Mouse (Mus musculus): Measurements from ENCODE around the gene Prkaca.

The Prkaca gene

DNA sequence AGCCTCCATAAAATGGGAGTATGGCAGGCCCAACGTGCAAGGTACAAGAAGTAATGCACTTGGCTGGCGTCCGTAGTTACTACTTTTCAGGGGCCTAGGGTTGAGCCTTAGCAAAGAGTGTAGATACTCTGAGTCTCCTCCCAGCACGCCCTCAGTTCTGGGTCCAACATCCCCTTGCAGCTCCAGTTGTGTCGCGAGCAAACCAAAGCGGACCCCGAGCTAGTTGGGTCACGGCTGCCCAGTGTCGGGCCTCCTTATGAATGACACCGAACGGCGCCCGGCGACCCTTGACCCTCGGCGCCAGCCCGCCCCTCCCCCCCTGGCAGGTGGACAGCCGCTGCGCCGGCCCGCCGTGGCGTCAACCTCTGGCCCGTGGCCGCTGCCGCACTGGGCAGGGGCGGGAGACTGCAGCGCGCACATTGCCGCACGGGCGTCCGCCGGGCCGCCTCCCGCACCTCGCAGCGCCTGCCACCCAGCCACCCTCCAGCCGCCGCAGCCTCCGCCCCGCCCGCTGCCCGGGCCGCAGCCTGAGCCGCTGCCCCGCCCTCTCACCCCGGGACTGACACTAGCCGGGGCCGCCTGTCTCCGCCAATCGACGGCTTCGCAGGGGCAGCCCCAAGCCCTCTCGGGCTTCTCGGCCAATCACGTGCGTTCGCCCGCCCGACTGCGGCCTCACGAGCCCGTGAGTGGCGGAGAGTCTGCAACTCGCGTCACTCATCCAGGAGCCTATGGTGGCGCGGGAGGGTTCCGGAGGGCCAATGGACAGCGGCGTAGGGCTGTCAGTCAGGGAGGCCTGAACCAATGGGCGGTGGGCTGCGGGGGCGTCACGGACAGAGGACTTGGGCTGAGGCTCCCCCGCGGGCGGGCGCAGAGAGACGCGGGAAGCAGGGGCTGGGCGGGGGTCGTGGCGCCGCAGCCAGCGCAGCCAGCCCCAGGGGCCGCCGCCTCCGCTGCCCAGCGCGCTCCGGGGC lies at the start of gene Prkaca:
Gene Prkaca, plus strand, starts transcription at position 844 of the 971 bp plus-strand sequence.
- DNase-seq (ENCODE audit: low spot score in 2 of 2) = peak; percentile 100

DNA sequence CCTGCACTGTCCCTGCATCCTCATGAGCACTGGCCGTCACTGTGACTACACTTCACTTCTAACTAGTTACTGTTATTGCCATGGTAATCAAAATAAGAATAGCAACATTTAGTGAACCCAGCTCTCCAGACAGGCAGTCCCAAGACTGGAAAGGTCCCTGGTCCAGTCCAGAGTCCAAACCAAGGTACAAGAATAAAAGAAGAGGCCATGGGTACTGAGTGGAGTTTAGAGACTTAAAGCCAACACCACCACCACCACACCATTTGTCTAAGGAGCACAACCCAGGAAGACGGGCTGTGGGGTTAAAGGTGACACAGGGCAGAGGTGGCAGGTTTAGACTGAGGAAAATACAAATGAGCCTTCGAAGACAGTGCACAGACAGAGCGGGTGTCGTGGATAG lies 48.2 kb upstream of the Prkaca start:
- no peak for DNase-seq (ENCODE audit: low spot score in 2 of 2)

DNA sequence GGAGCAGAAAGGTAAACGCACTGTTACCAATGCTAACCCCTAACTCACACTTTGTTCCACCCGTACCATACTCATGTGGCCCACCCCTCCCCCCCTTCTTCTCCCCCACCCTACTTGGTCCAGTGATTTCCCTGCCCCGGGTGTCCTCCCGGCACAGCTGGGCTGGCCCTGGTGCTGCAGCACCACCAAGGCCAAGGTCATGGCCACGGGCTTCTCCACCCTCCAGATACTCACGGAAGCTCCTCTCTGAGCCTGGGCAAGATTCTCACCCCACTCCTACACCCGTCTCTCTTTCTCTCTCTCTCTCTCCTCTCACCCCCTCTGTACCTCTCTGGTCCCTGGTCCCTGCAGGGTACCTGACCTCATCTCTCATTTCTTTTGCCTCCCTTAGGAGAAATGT lies 46.5 kb upstream of the Prkaca start:
- DNase-seq (ENCODE audit: low spot score in 2 of 2) = no peak

DNA sequence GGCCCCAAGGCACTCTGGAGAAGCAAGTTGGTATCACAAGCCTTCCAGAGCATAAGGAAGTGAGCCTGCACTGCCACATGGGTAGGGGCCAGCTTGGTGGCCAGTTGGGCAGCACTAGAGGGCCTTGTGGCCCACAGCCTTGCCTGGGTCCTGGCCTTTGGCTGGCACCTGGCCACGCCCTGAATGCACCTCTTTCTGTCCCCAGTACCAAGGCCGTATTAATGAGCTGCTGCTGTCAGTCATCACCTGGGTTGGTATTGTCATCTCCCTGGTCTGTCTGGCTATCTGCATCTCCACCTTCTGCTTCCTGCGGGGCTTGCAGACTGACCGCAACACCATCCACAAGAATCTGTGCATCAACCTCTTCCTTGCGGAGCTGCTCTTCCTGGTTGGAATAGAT lies 38.6 kb upstream of the Prkaca start:
- no peak for DNase-seq (ENCODE audit: low spot score in 2 of 2)

DNA sequence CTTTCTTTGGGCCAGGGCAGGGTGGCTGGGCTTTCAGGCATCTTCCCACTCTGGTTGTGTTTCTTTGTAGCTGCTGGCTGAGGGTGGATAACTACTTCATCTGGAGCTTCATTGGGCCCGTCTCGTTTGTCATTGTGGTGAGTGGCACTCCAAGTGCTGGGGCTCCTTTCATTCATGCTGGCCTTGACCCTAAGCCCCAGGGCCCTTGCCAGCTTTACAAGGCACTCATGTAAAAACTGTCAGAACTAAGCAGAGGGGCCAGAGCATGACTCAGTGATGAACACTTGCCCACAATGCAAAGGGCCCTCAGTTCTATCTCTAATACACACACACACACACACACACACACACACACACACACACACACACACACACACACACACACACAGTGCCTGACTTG lies 37.8 kb upstream of the Prkaca start:
- no peak for DNase-seq (ENCODE audit: low spot score in 2 of 2)

DNA sequence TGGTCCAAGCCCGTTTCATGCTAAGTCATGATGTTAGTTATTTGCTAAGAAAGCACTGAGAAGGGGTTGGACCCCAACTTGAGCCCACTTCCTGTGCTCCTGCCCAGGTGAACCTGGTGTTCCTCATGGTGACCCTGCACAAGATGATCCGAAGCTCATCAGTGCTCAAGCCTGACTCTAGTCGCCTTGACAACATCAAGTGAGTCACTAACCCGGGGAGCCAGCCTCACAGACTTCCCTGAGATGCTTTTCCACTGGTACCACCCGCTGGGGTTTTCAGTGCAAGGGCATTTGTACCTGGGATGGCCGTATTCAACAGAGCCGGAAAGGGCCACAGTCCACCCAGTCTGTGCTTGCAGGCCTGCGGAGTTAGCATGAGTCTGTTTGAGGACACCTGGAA lies 37.4 kb upstream of the Prkaca start:
- DNase-seq (ENCODE audit: low spot score in 2 of 2) = peak in 1 of 2 experiments; percentile 20

DNA sequence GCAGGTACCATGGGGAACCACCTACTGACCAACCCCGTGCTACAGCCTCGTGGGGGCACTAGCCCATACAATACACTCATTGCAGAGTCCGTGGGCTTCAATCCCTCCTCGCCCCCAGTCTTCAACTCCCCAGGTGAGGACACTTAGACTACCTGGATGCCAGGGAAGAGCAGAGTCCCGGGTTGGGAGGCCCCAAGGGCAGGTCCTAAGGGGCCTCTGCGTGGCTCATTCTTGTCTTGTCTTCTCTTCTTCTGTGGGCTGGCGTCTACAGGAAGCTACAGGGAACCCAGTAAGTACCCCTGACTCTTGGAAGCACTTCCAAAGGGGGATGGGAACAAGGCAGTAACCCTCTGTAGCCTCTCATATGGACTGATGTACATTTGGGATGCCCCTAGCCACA lies 35.1 kb upstream of the Prkaca start:
- DNase-seq (ENCODE audit: low spot score in 2 of 2) = no peak

DNA sequence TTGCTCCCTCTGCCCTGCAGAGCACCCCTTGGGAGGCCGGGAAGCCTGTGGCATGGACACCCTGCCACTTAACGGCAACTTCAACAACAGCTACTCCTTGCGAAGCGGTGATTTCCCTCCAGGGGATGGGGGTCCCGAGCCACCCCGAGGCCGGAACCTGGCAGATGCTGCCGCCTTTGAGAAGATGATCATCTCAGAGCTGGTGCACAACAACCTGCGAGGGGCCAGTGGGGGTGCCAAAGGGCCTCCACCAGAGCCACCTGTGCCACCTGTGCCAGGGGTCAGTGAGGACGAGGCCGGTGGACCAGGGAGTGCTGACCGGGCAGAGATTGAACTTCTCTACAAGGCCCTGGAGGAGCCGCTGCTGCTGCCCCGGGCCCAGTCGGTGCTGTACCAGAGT lies 34.5 kb upstream of the Prkaca start:
- peak in 1 of 2 experiments; percentile 42 for DNase-seq (ENCODE audit: low spot score in 2 of 2)

DNA sequence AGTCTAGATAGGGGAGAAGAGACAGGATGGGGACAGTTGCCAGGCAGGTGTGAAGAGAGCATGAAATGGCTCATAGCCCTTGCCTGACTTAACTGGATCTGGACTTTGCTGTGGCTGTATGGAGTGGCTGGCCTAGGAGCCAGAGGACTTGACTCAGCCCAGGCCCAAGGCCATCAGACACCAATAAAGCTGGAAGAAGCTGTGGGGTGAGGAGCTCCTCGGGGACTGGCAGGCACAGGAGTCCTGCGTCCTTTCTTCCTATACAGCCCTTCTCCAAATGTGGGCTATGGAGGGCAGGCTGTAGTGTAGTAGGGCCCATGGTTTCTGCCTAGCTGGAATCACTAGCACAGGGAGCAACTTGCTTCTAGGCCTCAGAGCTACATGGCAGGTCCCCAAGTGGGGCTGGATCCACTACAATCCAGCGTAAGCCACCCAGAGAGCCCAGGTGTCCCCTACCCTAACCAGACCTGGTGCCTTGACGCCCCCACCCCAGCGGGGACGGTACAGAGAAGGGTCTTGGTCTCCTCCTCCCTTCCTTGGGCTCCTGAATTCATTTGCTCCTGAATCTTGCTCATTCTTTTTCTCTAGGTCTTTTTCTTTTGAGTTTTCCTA lies 31.6 kb upstream of the Prkaca start:
- peak; percentile 35 to 37 for DNase-seq (ENCODE audit: low spot score in 2 of 2)

DNA sequence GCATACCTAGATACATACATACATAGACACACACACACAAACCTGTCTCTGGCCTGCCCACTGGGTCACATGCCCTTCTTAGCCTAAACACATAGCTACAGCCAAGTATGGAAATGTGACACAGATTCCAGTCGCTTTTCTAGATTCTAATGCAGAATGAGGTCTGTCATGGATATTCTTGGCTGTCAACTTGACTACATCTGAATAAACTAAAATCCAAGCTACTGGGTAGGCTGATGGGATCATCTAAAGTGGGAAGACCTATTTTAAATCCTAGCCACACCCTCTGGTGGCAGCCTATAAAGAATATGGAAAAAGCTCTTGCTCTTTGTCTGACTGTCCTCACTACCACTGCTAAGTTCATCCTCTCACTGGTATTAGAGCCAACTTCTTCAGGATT lies 30.3 kb upstream of the Prkaca start:
- peak; percentile 28 to 53 for DNase-seq (ENCODE audit: low spot score in 2 of 2)

DNA sequence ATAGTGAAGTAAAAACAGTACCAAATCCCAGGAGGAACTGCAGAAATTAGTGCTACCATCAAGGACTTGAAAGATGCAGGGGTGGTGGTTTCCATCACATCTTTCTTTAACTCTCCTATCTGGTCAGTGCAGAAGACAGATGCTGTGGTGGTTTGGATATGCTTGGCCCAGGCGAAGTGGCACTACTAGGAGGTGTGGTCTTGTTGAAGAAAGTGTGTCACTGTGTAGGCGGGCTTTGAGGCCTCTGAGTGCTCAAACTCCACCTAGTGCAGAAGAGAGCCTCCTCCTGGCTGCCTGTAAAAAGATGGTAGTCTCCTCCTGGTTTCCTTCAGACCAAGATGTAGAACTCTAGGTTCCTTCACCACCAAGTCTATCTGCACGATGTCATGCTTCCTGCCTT lies 27.3 kb upstream of the Prkaca start:
- no peak for DNase-seq (ENCODE audit: low spot score in 2 of 2)

DNA sequence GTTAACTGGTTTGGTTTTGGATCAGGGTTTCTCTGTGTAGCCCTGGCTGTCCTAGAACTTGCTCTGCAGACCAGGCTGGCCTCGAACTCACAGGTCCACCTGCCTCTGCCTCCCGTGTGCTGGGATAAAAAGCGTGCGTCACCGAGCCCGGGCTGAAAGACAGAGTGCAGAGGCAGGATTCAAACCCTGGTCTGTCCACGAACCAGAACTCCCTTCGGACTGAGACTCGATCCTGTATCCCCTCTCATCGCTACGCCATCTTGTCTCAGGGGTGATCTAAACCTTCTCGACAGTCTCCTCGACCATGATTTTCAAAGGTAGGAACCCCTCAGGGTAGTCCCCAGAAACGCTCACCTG lies 18.1 kb upstream of the Prkaca start:
- peak in 1 of 2 experiments; percentile 35 for DNase-seq (ENCODE audit: low spot score in 2 of 2)

DNA sequence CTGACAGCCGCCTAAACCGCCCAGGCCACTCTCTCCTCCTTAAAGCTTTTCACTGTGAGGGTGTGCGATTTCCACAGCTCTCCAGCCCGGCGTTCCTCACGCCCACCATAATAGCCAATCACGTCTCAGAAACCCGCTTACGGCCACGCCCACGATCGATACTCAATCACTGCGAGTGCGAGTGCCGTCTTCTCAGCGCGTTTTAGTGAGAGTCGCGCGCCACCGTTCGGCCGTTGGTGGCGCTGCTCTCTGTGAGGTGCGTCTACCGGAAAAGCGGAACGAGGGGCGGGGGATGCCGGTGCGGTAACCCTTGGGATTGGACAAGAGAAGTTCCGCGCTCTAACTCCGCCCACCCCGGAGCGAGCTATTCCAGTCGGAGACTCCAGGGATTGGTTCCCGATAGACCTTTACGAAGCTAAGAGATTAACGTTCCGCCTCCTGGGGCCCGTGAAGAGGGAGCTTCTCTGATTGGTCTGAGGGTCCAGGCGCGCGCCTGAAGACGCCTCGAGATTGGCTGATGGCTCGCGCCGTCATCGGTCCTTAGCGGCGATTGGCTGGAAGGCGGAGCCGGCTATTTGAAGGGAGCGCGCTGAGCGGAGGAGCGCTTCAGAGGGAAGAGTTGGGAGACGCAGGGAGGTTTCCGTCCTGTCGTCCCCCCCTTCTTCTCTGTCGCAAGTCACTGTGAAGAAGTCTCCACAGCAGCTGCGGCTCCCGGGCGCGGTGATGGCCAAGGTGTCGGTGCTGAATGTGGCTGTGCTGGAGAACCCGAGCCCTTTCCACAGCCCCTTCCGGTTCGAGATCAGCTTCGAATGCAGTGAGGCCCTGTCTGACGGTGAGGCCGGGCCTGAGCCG lies 17.5 kb upstream of the Prkaca start, which contains the start of the genes Gm10644 and Asf1b:
Gene Gm10644, minus strand, starts transcription at position 100 of the 852 bp plus-strand sequence.
Gene Asf1b, plus strand, starts transcription at position 402 of the 852 bp plus-strand sequence.
- peak; percentile 99 to 100 for DNase-seq (ENCODE audit: low spot score in 2 of 2)

DNA sequence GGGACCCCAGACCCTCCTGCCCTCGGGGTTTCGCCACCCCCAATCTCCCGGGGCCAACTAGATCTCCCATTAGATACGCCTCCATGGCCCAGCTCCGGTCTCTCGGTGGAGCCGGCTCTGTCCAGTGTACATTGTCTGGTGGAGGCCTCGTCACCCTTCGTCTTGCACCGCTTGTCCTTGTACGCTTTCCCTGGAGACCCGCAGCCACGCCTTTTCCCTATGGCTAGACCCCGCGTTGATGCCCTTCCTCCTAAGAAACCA lies 16.9 kb upstream of the Prkaca start:
- DNase-seq (ENCODE audit: low spot score in 2 of 2) = no peak

DNA sequence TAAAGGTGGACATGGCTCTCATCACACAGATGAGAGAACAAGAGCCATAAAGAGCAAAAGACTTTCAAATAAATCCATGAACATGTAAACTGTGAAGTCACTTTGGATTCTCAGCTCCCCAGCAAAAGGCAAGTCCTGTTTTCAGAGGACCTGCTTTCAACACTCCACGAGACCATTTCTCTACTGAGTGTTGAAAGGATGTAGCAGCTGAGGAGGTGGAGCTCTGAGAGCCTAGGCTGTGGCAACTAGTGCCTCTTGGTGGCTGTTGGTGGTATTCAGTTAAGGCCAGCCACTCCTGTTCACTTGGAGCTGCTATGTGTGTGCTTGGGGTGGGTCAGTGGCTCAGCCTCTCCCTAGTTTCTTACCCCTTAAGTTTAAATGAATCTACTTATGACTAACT lies 16.0 kb upstream of the Prkaca start:
- DNase-seq (ENCODE audit: low spot score in 2 of 2) = no peak

DNA sequence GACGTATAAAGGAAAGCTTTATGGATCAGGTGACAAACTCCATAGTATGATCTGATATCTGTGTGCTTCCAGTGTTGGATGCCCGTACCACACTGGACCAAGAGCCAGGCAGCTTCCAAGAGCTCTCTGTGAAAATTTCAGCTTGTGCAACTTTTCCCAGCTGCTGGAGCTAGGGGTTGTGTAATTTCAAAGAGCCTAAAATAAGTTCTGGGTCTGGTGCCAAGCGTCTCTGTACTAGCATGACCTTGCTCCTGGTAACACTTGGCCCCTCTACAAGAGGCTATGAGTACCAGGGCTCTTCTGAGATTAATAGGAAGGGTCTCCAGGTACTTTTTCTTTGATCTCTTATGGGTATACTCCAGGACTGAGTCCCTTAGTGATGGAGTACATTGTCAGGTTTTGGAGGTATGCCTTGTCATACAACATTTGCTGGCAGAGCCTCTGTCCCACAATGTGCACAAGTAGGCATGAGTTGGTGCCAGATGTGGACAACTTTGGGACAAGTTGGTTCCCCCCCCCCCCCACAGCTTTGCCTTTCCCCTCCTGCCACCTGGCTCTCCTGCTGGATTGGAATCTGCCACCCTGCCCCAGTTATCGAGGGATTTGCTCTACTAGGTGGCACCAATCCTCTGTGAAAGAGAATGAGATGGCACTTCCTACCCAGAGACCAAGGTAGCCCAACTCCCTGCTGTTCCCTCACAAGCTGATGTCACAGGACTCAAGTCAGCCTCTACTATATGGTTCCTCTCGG lies 8.6 kb upstream of the Prkaca start:
- DNase-seq (ENCODE audit: low spot score in 2 of 2) = no peak

DNA sequence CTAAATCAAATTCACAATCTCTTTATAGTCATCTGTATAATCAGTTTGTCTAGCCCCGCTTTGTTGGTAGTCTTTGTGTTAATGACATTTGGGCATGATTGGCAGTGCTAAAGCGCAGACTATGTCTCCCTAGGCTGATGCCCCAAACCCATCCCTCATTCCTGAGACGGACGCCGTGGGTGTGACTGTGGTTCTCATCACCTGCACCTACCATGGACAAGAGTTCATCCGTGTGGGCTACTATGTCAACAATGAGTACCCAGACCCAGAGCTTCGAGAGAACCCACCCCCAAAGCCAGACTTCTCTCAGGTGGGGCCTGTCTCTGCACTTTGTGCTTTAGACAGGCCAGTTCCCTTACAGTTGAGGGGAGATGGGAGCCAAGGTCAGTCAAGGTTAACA lies 5.1 kb upstream of the Prkaca start:
- no peak for DNase-seq (ENCODE audit: low spot score in 2 of 2)

DNA sequence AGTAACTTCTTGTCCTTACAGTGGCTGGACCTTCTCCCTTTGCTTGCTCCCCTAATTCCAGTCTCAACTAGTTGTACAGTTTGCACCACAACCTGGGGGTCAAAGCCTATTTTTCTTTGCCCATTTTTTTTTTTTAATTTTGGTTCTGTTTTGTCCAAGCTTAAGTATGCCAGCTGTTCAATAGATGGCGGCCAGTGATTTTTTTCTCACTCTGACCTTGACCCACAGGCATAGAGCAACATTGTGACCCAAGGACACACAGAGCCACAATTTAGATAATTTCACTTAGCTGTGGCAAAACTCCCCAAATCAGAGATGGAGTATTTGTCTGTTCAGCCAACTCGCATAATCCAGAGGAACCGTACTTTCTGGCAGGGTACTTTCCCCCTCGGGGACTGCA lies 1.7 kb upstream of the Prkaca start:
- no peak for DNase-seq (ENCODE audit: low spot score in 2 of 2)

DNA sequence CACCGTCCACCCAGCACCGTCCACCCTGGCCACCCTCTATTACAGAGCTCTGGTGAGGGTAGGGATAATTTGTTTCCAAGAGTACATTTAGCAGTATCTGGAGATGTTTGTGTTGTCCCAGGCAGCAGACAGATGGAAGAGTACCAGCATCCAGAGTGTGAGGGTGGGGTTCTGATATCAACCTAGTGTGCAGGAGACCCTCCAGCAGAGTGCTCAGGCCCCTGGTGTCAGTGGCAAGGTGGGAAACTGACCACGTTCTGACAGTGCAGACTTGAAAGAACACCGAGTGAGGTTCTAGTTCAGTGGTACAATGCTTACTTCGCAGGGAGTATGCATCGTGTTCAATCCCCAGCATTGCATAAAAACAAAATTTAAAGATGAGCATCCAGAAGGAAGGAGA lies 1.1 kb upstream of the Prkaca start:
- peak in 1 of 2 experiments; percentile 22 for DNase-seq (ENCODE audit: low spot score in 2 of 2)

DNA sequence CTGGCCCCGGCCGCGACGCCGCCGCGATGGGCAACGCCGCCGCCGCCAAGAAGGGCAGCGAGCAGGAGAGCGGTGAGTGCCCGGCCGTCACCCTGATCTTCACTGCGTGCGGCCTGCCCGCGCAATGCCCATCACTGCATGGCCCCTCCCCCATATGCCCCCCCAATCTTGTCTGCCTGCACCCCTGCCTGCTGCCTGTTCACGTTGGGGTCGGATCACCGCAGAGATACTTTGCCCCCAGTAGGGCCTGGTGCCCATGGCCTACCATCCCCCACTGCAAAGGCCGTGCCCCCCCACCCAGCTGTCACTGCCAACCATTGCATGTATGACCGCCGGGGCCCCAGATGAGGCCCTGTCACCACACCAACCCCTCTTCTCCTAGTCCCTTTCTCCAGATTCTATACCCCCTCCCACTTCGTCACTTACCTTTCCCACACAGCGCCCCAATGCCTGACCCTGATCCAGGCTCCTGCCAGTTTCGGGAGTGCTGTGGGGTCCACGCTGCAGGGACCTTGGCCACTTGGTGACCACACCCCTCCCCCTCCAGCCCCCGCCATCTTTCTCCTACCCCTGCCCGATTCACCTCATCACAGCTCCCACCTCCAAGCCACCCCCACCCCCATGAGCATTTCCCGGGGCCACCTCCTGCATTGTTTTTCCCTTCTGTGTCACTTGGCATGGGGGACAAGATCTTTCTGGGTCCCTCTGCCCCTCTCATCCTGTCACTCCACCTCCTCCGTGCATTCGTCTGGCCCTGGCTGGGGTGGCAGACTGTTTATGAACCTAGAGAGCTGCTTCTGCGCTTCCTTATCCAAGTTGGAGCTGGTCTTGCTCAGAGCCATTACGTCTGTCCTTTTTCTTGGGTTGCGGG lies 603 bp downstream of the Prkaca start:
- peak; percentile 40 to 58 for DNase-seq (ENCODE audit: low spot score in 2 of 2)

DNA sequence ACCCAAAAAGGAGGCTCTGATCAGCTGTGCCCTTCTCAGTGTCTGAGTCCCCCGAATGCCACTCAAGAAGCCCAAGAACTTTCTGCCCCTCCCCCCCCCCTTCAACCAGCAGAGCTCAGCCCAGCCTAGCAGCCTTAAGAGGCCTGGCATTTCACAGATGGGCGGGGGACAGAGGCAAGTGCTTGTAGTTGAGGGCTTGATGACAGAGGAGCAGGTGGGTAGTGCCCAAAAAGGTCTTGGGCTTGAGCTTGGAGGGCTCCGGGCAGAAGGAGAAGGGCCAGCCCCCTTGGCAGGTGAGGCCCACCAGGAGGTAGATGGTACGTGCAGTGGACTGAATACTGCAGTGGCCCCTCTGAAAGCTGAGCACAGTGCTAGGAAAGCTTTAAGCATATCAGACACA lies 1.7 kb downstream of the Prkaca start:
- DNase-seq (ENCODE audit: low spot score in 2 of 2) = no peak

All from right cerebral cortex, postnatal 10 days (tissue).